Mouse (Mus musculus): ENCODE results near the gene Egln2.

The Egln2 gene

GRCm38 (mm10) chr7:27131387-27131786 is 35.2 kb downstream of the Egln2 start:
- peak; percentile 47 for DNase-seq (ENCODE audit: low spot score)

DNA sequence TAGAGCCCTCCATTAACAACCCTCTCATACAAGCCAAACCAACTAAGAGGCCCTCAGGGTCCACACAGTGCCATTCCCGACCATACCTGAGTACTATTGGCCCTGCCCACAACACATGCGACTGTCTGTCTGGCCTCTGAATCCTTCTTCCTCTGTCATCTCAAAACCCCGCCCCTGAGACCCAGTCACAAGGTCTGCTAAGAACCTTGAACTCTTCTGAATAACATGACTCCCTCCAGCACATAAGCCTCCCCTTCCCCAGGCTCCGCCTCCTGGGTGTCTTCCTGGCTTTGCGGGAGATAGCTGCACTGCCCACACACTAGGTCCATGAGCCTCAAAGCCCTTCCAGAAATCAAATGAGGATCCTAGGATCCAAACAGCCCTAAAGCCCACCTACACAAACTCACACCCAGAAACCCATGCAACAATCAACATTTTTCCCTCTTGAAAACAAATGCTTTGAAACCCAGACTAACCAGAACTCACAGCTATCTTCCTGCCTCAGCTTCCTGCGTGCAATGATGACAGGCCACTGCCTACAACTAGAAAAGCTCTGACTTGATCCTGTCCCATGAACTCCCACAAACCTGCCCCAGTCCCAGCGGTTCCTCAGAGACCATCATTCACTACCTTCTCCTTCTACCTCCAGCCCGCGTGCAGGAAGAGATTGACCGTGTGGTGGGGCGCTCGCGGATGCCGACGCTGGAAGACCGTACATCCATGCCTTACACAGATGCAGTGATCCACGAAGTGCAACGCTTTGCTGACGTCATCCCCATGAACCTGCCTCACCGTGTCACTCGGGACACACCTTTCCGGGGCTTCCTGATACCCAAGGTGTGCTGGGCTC is 35.9 kb downstream of the Egln2 start:
- DNase-seq (ENCODE audit: low spot score), result no peak

DNA sequence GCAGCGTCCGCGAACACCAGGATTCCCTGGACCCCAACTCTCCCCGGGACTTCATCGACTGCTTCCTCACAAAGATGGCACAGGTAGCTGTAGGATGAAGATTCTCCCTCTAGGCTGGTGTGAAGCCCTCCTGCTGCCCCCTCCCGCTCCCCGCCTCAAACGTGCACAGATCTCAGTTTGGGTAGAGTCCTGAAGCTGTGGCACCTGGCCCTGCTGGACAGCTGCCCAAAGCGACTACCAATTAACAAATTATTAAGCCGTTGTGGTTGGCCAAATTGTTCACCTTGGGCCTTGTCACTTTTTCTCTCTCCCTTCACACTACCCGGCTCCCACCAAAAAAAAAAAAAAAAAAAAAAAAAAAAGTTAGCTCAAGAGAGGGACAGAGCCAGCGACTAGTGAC is 36.8 kb downstream of the Egln2 start:
- no peak for DNase-seq (ENCODE audit: low spot score)

DNA sequence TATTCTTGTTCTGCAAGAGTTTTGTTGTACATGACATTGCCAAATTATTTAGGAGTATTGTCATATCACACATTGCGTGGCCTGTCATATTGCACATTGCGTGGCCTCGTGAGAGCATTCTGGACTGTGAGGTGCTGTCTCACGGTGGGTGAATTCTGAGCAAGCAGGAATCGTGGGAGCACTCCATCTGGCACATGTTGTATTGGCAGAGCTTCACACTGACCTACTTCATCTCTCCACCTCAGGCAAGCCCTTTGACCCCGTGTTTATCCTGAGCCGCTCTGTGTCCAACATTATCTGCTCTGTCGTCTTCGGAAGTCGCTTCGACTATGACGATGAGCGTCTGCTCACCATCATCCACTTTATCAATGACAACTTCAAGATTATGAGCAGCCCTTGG is 37.7 kb downstream of the Egln2 start:
- DNase-seq (ENCODE audit: low spot score), result no peak

- DNase-seq (ENCODE audit: low spot score), result no peak
Observed at GRCm38 (mm10) chr7:27128162-27128561, 38.4 kb downstream of the Egln2 start.

DNA sequence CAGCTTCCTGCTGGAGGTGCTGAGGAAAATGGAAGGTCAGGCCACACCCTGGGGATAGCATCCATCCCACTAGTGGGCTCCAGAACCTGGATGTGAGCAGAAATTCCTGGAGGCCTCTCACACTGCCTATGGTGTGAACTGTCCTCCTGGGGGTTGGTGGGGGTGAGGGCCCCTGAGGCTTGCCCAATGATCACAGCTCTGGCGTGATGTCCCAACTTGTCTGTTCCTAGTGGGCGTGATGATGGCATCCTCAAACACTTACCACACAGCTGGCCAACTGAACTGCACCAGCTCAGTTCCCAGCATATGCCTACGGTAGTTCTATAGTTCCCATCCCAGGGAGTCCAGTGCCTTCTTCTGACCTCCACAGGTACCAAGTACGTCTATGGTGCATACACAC is 41.6 kb downstream of the Egln2 start:
- no peak for DNase-seq (ENCODE audit: low spot score)

- no peak for DNase-seq (ENCODE audit: low spot score)
Observed at GRCm38 (mm10) chr7:27124305-27124832, 42.2 kb downstream of the Egln2 start.

GRCm38 (mm10) chr7:27119676-27120075 is 46.9 kb downstream of the Egln2 start, which contains the start of gene Cyp2f2:
Cyp2f2 (plus strand) TSS chr7:27119909.
- no peak for DNase-seq (ENCODE audit: low spot score)

DNA sequence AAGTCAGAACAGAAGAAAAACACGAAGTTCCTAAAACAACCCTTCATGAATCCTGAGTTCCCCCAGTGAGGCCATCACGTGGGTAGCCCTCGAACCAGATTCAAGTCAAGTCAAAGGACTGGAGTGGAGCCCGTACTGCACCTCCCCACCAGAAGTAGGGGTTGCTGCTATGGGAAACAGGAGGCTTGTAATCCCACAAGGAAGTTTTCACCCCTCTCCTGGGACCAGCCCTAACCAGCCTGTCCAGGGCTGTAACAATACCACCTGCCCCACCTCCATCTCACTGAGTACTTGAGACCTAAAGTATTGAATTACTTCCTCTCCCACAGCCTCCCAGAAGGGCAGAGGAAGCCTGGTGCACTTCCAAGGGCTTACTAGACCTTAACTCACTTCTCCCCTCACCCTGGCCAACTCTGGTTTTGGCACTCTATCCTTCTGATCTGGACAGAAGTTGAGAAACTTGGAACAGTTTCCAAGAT is 48.5 kb downstream of the Egln2 start:
- peak; percentile 22 for DNase-seq (ENCODE audit: low spot score)

GRCm38 (mm10) chr7:27111987-27112386 is 54.6 kb downstream of the Egln2 start:
- DNase-seq (ENCODE audit: low spot score), result no peak

- DNase-seq (ENCODE audit: low spot score), result no peak
Observed at GRCm38 (mm10) chr7:27111038-27111437, 55.6 kb downstream of the Egln2 start.

DNA sequence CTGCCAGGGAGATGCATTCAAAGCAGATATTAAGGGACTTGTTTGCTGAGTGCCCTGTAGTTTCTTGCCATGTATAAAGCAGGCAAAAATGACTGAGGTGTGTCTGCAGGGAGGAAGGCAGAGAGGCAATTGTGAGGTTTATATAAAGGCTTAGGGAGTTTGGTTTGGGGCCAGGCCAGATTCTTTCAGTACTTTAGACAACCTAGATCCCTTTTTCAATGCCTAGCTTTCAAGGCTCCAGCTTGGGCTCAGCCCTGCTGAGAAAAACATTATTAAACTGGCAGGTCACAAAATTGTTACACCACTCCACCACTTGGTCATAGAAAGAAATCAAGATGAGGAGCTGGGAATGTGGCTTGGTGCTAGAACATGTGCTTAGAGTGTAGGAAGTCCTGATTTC is 56.3 kb downstream of the Egln2 start:
- DNase-seq (ENCODE audit: low spot score), result no peak
